Mouse (Mus musculus): ENCODE data around the gene Nhlrc2. TPM values are rescaled to one million over a fixed set of nuclear protein-coding genes. Genes with fewer than 3 reads are reported as not detected.

The Nhlrc2 gene
- polyA plus RNA-seq, 1 experiment from 2014 or later: 9.7 TPM

GRCm38 (mm10) chr19:56534337-56534736 is 13.7 kb upstream of the Nhlrc2 start:
- 0 out of 2 replicates have a peak, but pooled peaks cover 14% of the 10 kb centered on the region for H3K36me3 ChIP-seq (ENCODE audit: control insufficient read depth, insufficient read depth, low read length)
- H3K4me2 ChIP-seq (ENCODE audit: low read length): no peak overlapping the region
- no peak overlapping the region for H3K27ac ChIP-seq (ENCODE audit: low read depth, low read length)
- H3K4me3 ChIP-seq (ENCODE audit: low read depth, low read length): no peak overlapping the region
- no peak overlapping the region for H3K9ac ChIP-seq (ENCODE audit: low read length)
- no peaks in the 10 kb centered on the region for H3K9me3 ChIP-seq (replicated peaks; ENCODE audit: control insufficient read depth, low read length)
- ATAC-seq (no peak), DNase-seq (ENCODE audit: low spot score) (no peak)
- no peaks in the 10 kb centered on the region for H3K4me1 ChIP-seq (ENCODE audit: control insufficient read depth, insufficient read depth, low read length)
- no peaks in the 10 kb centered on the region for H3K27me3 ChIP-seq (replicated peaks; ENCODE audit: control insufficient read depth, insufficient read depth, low read length)
- 78% methylated on average over 3 of the region's 3 CpGs for WGBS

- ATAC-seq: no peak
- H3K9ac ChIP-seq (ENCODE audit: low read length): no peak overlapping the region
Measured at GRCm38 (mm10) chr19:56535064-56535463, 13.0 kb upstream of the Nhlrc2 start.

GRCm38 (mm10) chr19:56535765-56536164 is 12.3 kb upstream of the Nhlrc2 start:
- Histone ChIP-seq H3K4me2 (ENCODE audit: low read length) (no peak overlapping the region), H3K36me3 (ENCODE audit: control insufficient read depth, insufficient read depth, low read length) (0 out of 2 replicates have a peak, but pooled peaks cover 14% of the 10 kb centered on the region), H3K27ac (ENCODE audit: low read depth, low read length) (no peak overlapping the region), H3K4me1 (ENCODE audit: control insufficient read depth, insufficient read depth, low read length) (no peaks in the 10 kb centered on the region), H3K4me3 (ENCODE audit: low read depth, low read length) (no peak overlapping the region), H3K27me3 (replicated peaks; ENCODE audit: control insufficient read depth, insufficient read depth, low read length) (no peaks in the 10 kb centered on the region), H3K9ac (ENCODE audit: low read length) (no peak overlapping the region), H3K9me3 (replicated peaks; ENCODE audit: control insufficient read depth, low read length) (no peaks in the 10 kb centered on the region)
- 91% methylated on average over 9 of the region's 9 CpGs for WGBS
- ATAC-seq: no peak
- no peak for DNase-seq (ENCODE audit: low spot score)

More at GRCm38 (mm10) chr19:56535064-56535463, 13.0 kb upstream of the Nhlrc2 start:
- Histone ChIP-seq H3K4me3 (ENCODE audit: low read depth, low read length) (no peak overlapping the region), H3K9me3 (replicated peaks; ENCODE audit: control insufficient read depth, low read length) (no peaks in the 10 kb centered on the region), H3K36me3 (ENCODE audit: control insufficient read depth, insufficient read depth, low read length) (0 out of 2 replicates have a peak, but pooled peaks cover 14% of the 10 kb centered on the region), H3K4me2 (ENCODE audit: low read length) (no peak overlapping the region), H3K4me1 (ENCODE audit: control insufficient read depth, insufficient read depth, low read length) (no peaks in the 10 kb centered on the region), H3K27me3 (replicated peaks; ENCODE audit: control insufficient read depth, insufficient read depth, low read length) (no peaks in the 10 kb centered on the region), H3K27ac (ENCODE audit: low read depth, low read length) (no peak overlapping the region)
- no peak for DNase-seq (ENCODE audit: low spot score)
- 67% methylated on average over 9 of the region's 9 CpGs for WGBS

- no peak for ATAC-seq
- WGBS: 93% methylated on average over 12 of the region's 12 CpGs
Measured at GRCm38 (mm10) chr19:56543320-56543719, 4.7 kb upstream of the Nhlrc2 start.

GRCm38 (mm10) chr19:56544681-56545388 is 3.2 kb upstream of the Nhlrc2 start:
- no peak overlapping the region for H3K4me2 ChIP-seq (ENCODE audit: low read length)
- peaks cover 13% of the 10 kb centered on the region for H3K4me1 ChIP-seq (ENCODE audit: control insufficient read depth, insufficient read depth, low read length)
- H3K9me3 ChIP-seq (replicated peaks; ENCODE audit: control insufficient read depth, low read length): no peaks in the 10 kb centered on the region
- no peak overlapping the region for H3K9ac ChIP-seq (ENCODE audit: low read length)
- 0 out of 2 replicates have a peak, but pooled peaks cover 10% of the 10 kb centered on the region for H3K36me3 ChIP-seq (ENCODE audit: control insufficient read depth, insufficient read depth, low read length)
- no peak overlapping the region for H3K27ac ChIP-seq (ENCODE audit: low read depth, low read length)
- no peaks in the 10 kb centered on the region for H3K27me3 ChIP-seq (replicated peaks; ENCODE audit: control insufficient read depth, insufficient read depth, low read length)
- H3K4me3 ChIP-seq (ENCODE audit: low read depth, low read length): no peak overlapping the region
- DNase-seq (ENCODE audit: low spot score) (no peak), ATAC-seq (no peak)
- WGBS: 92% methylated on average over 13 of the region's 13 CpGs

More at GRCm38 (mm10) chr19:56543320-56543719, 4.7 kb upstream of the Nhlrc2 start:
- no peak for DNase-seq (ENCODE audit: low spot score)
- peaks cover 4% of the 10 kb centered on the region for H3K4me1 ChIP-seq (ENCODE audit: control insufficient read depth, insufficient read depth, low read length)
- H3K9me3 ChIP-seq (replicated peaks; ENCODE audit: control insufficient read depth, low read length): no peaks in the 10 kb centered on the region
- no peak overlapping the region for H3K27ac ChIP-seq (ENCODE audit: low read depth, low read length)
- H3K27me3 ChIP-seq (replicated peaks; ENCODE audit: control insufficient read depth, insufficient read depth, low read length): no peaks in the 10 kb centered on the region
- H3K4me2 ChIP-seq (ENCODE audit: low read length): no peak overlapping the region
- 0 out of 2 replicates have a peak, but pooled peaks cover 10% of the 10 kb centered on the region for H3K36me3 ChIP-seq (ENCODE audit: control insufficient read depth, insufficient read depth, low read length)
- H3K9ac ChIP-seq (ENCODE audit: low read length): no peak overlapping the region
- no peak overlapping the region for H3K4me3 ChIP-seq (ENCODE audit: low read depth, low read length)

- no peaks in the 10 kb centered on the region for H3K27me3 ChIP-seq (replicated peaks; ENCODE audit: control insufficient read depth, insufficient read depth, low read length)
- DNase-seq (ENCODE audit: low spot score) (no peak), ATAC-seq (no peak)
- peaks cover 19% of the 10 kb centered on the region for H3K4me1 ChIP-seq (ENCODE audit: control insufficient read depth, insufficient read depth, low read length)
- no peak overlapping the region for H3K27ac ChIP-seq (ENCODE audit: low read depth, low read length)
- H3K9me3 ChIP-seq (replicated peaks; ENCODE audit: control insufficient read depth, low read length): no peaks in the 10 kb centered on the region
- H3K9ac ChIP-seq (ENCODE audit: low read length): no peak overlapping the region
- H3K36me3 ChIP-seq (ENCODE audit: control insufficient read depth, insufficient read depth, low read length): 0 out of 2 replicates have a peak, but pooled peaks cover 10% of the 10 kb centered on the region
- no peak overlapping the region for H3K4me2 ChIP-seq (ENCODE audit: low read length)
- no peak overlapping the region for H3K4me3 ChIP-seq (ENCODE audit: low read depth, low read length)
Measured at GRCm38 (mm10) chr19:56546031-56546430, 2.0 kb upstream of the Nhlrc2 start.

GRCm38 (mm10) chr19:56547456-56548229 is 418 bp upstream of the Nhlrc2 start, which contains the start of gene Dclre1a:
TSS of gene Dclre1a (minus strand) at chr19:56548222.
- peaks cover 19% of the 10 kb centered on the region for H3K4me1 ChIP-seq (ENCODE audit: control insufficient read depth, insufficient read depth, low read length)
- WGBS: 9% methylated on average over 20 of the region's 20 CpGs
- H3K4me2 ChIP-seq (ENCODE audit: low read length): peak within 1 kb of the TSS; percentile 80
- H3K36me3 ChIP-seq (ENCODE audit: control insufficient read depth, insufficient read depth, low read length): peaks cover 18% of the 10 kb centered on the region
- no peaks in the 10 kb centered on the region for H3K9me3 ChIP-seq (replicated peaks; ENCODE audit: control insufficient read depth, low read length)
- DNase-seq (ENCODE audit: low spot score) (peak; percentile 78), ATAC-seq (peak; percentile 83)
- H3K27me3 ChIP-seq (replicated peaks; ENCODE audit: control insufficient read depth, insufficient read depth, low read length): no peaks in the 10 kb centered on the region
- peak within 1 kb of the TSS; percentile 95 for H3K4me3 ChIP-seq (ENCODE audit: low read depth, low read length)
- peak within 1 kb of the TSS; percentile 98 for H3K9ac ChIP-seq (ENCODE audit: low read length)
- H3K27ac ChIP-seq (ENCODE audit: low read depth, low read length): peak within 1 kb of the TSS; percentile 92

- H3K27me3 ChIP-seq (replicated peaks; ENCODE audit: control insufficient read depth, insufficient read depth, low read length): no peaks in the 10 kb centered on the region
- peak overlapping the region; percentile 98 for H3K9ac ChIP-seq (ENCODE audit: low read length)
- H3K36me3 ChIP-seq (ENCODE audit: control insufficient read depth, insufficient read depth, low read length): peaks cover 28% of the 10 kb centered on the region
- peak overlapping the region; percentile 95 for H3K4me3 ChIP-seq (ENCODE audit: low read depth, low read length)
- no peaks in the 10 kb centered on the region for H3K9me3 ChIP-seq (replicated peaks; ENCODE audit: control insufficient read depth, low read length)
- peaks cover 19% of the 10 kb centered on the region for H3K4me1 ChIP-seq (ENCODE audit: control insufficient read depth, insufficient read depth, low read length)
- 18% methylated on average over 18 of the region's 18 CpGs for WGBS
- DNase-seq (ENCODE audit: low spot score): peak; percentile 35
- ATAC-seq: peak; percentile 54
- peak overlapping the region; percentile 80 for H3K4me2 ChIP-seq (ENCODE audit: low read length)
- H3K27ac ChIP-seq (ENCODE audit: low read depth, low read length): peak overlapping the region; percentile 92
Measured at GRCm38 (mm10) chr19:56549033-56549680, 1.1 kb downstream of the Nhlrc2 start.
